Mouse (Mus musculus): ENCODE data around the gene Gpm6b.

- TF ChIP-seq POLR2A (IDR thresholded peaks at IDR 0.05; ENCODE audit: borderline replicate concordance, insufficient read depth, low read length) (no peak), CTCF (IDR thresholded peaks at IDR 0.05; ENCODE audit: borderline replicate concordance, insufficient read depth, low read depth, low read length) (no peak)
These were observed 64.1 kb downstream of the Gpm6b start for GRCm38 (mm10) chrX:166302791-166303190.
